Mouse (Mus musculus) ovary, adult 10 weeks (tissue): ENCODE results near the gene Zfp697. TPM values are rescaled to one million over a fixed set of nuclear protein-coding genes. Genes with fewer than 3 reads are reported as not detected.

Source experiments
- polyA plus RNA-seq: library from polyadenylated mRNA; stranded (reverse); fragments of 350-450 nt; fragmentation: Illumina TruSeq; extraction: RNeasy Lipid Tissue Mini Kit (QIAGEN cat#74804); gene quantifications from one replicate; pipeline ENCODE4 v1.2.3, GENCODE M21; 2014

Zfp697 gene
- polyA plus RNA-seq: 9.7 TPM

DNA sequence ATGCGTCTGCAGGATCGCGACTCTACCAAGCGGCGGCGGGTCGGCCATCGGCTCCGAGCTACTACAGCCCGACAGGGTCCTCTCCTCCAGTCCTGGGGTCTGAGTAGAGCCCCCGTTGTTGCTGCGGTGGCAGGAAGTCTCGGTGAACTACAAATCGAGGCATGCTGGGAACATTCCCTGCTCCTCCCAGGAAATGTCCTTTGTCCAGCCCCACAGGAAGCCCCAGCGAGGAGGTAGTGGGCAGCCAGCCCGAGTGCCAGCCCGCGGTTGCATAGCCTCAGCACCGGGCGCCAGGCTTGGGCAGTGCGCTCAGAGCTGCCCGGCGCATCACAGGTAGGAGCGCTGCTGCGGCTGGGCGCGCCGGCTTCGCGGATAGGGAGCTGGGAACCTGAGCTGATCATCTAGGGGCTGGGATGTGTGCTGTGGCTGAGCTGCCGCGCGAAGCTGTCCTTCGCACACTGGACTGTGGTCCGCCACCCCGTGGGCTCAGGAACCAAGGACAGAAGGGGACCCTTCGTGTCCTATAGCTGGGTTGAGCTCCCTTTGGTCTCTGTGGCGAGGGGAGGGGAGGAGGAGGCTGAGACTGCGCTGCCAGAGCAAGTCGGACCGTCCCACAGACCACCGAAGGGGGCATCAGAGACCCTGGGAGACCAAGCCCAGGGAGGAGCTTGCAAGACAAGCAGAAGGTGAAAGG lies at the start of gene Zfp697:
TSS of gene Zfp697 (plus strand) at position 216 of the 694 bp plus-strand sequence.

DNA sequence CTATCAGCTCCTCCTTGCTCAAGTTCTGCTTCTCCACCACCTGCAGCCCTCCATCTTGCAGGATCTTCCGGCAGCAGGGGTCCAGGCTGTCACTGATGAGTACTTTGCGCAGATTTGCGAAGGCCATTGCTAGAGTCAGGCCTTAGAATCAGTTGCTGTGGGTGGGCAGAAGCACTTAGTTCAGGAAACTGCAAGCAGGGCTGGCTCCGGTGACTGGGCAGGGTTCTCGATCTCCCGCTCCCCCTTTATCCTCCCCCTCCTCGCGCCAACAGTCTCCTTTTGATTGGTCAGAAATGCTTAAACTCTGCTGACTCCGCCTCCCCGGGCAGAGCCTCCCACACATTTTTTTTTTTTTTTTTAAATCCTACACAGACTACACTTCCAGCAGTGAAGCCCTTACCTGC lies 42.6 kb upstream of the Zfp697 start, which contains the start of gene Phgdh:
TSS of gene Phgdh (minus strand) at position 285 of the 404 bp plus-strand sequence.

DNA sequence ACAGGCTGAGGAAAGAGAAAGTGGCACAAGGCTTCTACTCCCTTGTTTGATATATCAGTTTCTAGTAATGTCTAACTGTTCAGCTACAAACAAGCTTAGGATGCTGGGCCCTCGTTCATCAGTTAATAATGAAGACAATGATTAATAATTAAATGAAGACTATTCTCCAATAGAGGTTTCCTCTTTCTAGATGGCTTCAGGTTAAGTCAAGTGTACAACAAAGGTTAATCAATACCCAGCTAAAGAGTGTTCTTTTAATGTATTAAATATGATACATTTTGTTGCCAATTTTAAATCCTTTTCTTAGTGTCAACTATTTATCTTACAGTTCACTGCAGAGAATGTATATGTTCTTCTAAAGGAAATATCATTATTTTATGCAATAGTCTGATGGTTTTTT lies 74.8 kb downstream of the Zfp697 start, which contains the start of gene Gm4450:
TSS of gene Gm4450 (minus strand) at position 101 of the 400 bp plus-strand sequence.

DNA sequence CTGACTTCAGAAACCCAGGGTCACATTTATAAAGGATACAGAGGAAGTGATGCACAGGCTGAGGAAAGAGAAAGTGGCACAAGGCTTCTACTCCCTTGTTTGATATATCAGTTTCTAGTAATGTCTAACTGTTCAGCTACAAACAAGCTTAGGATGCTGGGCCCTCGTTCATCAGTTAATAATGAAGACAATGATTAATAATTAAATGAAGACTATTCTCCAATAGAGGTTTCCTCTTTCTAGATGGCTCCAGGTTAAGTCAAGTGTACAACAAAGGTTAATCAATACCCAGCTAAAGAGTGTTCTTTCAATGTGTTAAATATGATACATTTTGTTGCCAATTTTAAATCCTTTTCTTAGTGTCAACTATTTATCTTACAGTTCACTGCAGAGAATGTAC lies 128.2 kb downstream of the Zfp697 start, which contains the start of gene Hsd3b4:
TSS of gene Hsd3b4 (minus strand) at position 101 of the 400 bp plus-strand sequence.

DNA sequence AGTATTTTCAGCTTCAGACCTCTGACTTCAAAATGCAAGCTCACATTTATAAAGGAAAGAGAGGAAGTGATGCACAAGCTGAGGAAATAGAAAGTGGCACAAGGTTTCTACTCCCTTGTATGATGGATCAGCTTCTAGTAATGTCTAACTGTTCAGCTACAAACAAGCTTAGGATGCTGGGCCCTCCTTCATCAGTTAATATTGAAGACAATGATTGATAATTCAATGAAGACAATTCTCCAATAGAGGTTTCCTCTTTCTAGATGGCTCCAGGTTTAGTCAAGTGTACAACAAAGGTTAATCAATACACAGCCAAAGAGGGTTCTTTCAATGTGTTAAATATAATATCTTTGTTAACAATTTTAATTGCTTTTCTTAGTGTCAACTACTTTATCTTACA lies 206.4 kb downstream of the Zfp697 start, which contains the start of gene Gm10681:
TSS of gene Gm10681 (minus strand) at position 101 of the 400 bp plus-strand sequence.

DNA sequence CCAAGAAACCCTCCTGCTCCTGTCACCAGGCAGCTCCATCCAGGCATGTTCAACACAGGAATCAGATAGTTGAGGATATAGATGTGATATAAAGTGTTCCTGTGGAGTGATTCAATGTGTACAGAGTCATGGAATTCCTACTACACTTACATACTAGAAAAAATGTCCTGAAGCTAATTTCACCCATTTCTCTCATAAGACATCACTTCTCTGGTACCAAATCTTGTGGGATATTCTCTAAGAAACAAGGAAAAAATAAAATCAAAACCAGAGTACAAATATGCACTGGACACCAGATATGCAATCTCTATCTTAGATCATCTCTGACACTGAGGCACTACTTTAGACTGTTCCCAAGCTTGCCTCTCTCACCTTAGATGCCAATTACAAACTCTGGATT lies 247.9 kb downstream of the Zfp697 start, which contains the start of gene Hsd3b5:
TSS of gene Hsd3b5 (minus strand) at position 101 of the 400 bp plus-strand sequence.

DNA sequence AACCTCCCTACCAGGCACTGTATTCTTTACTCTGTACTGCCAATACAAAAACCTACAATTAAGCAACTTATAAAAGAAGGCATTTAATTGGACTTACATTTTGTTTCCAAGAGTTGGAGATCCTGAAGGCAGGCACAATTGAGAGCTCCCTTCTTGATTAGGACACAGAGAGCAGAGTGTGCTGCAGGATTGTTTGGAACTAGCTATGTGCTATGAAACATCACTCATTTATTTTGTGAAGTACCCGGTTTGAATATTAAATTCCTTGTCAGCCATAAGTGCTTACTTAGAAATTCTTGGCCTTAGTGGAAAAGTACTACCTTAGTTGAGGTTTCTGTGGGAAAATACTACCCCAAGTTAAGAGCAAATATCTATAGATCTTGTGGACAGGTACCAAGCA lies 342.1 kb downstream of the Zfp697 start, which contains the start of gene Hsd3b2:
TSS of gene Hsd3b2 (minus strand) at position 168 of the 400 bp plus-strand sequence.

Other genes starting within 250 kb of the Zfp697 start
- gene Adam30, start 221.8 kb upstream of the Zfp697 start, polyA plus RNA-seq: not detected
- not detected for gene Reg4, start 160.3 kb upstream of the Zfp697 start, polyA plus RNA-seq
- gene Hmgcs2, start 102.0 kb upstream of the Zfp697 start, polyA plus RNA-seq: 190 TPM
- gene Phgdh, start 42.5 kb upstream of the Zfp697 start, polyA plus RNA-seq: 2.3 TPM
- gene Gm4450, start 74.7 kb downstream of the Zfp697 start, polyA plus RNA-seq: not detected
- not detected for gene Hsd3b4, start 128.1 kb downstream of the Zfp697 start, polyA plus RNA-seq
- not detected for gene Gm10681, start 206.3 kb downstream of the Zfp697 start, polyA plus RNA-seq
- gene Hsd3b5, start 247.8 kb downstream of the Zfp697 start, polyA plus RNA-seq: not detected